Mouse (Mus musculus): ENCODE measurements around the gene Sap18. TPM values are rescaled to one million over a fixed set of nuclear protein-coding genes. Genes with fewer than 3 reads are reported as not detected.
A peak's percentile ranks its signal among the peaks of the same experiment; 100 is the strongest.

Gene Sap18
- polyA plus RNA-seq, 1 experiment from 2014 or later: 28.5 TPM

DNA sequence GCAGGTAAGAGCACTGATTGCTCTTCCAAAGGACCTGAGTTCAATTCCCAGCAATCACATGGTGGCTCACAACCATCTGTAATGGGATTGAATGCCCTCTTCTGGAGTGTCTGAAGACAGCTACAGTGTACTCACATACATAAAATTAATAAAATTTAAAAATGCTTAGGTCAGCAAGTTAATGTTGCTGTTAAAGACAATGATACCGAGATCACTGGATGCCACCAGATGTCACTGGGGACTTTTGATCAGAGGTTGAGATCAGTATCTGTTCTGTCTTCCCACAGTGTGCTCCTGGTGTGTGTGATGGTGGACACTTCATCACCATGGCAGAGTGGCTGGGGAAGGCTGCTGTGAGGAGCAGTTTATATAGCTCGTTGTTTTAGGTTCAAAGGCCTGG is 8.7 kb upstream of the Sap18 start:
- Histone ChIP-seq H3K27me3 (no peaks in the 10 kb centered on the region), H3K4me3 (replicated peaks) (no peak overlapping the region), H3K36me3 (no peaks in the 10 kb centered on the region), H3K4me1 (no peaks in the 10 kb centered on the region), H3K9ac (no peak overlapping the region), H3K9me3 (replicated peaks) (no peaks in the 10 kb centered on the region), H3K27ac (no peak overlapping the region), H3K4me2 (no peak overlapping the region)
- WGBS: 57% methylated on average over 2 of the region's 2 CpGs
- no peak for ATAC-seq (replicated peaks; ENCODE audit: low FRiP score)

DNA sequence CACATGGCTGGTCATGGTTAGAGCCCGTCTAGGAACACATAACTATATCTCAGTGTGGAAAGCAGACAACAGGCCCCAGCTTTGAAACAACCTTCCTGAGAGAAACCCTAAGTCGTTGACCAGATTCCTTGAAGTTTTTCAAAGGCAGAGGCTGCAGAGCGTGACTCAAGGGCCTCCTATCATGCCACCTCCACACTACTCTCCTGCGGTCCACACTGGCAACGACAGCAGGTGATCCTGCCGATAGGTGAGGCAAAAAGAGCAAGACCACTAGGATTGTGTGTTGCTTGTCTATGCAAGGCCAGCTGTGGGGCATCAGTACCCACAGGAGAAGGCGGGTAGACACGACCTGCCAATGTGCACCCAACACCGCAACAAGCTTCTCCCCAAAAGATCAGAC is 8.2 kb upstream of the Sap18 start:
- Histone ChIP-seq H3K4me3 (replicated peaks) (no peak overlapping the region), H3K27me3 (no peaks in the 10 kb centered on the region), H3K9me3 (replicated peaks) (no peaks in the 10 kb centered on the region), H3K27ac (no peak overlapping the region), H3K36me3 (no peaks in the 10 kb centered on the region), H3K9ac (no peak overlapping the region), H3K4me1 (no peaks in the 10 kb centered on the region), H3K4me2 (no peak overlapping the region)
- 84% methylated on average over 9 of the region's 9 CpGs for WGBS
- ATAC-seq (replicated peaks; ENCODE audit: low FRiP score): no peak

DNA sequence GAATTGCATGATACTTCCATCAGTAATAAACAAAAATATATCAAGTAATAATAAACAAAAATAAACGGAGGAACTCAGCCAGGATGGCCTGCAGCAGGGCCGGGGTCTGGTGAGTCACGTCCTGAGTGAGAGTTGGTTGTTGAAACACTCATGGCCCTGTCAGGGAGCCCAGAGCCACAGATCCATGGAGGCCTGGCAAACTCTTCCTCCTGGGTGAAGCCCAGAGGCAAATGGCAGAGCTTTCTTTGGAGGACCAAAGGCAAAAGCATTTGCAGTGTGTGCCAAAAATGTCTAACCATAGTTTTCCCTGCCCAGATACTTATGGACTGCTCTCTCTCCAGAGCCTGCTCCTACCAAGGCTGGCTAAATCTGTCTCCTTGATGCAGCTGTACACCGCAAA is 6.8 kb upstream of the Sap18 start:
- Histone ChIP-seq H3K27ac (no peak overlapping the region), H3K36me3 (no peaks in the 10 kb centered on the region), H3K4me3 (replicated peaks) (no peak overlapping the region), H3K9me3 (replicated peaks) (no peaks in the 10 kb centered on the region), H3K27me3 (no peaks in the 10 kb centered on the region), H3K4me2 (no peak overlapping the region), H3K9ac (no peak overlapping the region), H3K4me1 (no peaks in the 10 kb centered on the region)
- WGBS: 81% methylated on average over 4 of the region's 4 CpGs
- ATAC-seq (replicated peaks; ENCODE audit: low FRiP score): no peak

DNA sequence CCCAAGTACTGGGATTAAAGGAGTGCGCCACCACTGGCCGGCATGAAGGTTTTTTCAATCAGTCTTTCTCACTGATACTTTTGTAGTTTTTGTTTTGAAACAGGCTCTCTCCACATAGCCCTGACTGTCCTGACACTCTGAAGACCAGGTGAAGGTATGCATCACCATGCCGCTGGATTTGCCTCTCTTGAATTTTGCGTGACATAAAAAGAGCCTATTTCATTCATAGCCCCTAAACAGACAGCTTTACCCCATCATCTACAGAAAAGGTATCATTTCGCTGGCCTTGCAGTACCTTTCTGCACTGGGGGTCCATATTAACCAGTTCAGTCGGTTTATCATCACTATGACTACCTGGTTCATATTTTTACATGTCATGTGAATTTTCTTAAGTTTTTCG is 429 bp upstream of the Sap18 start:
- no peaks in the 10 kb centered on the region for H3K9me3 ChIP-seq (replicated peaks)
- WGBS: 11% methylated on average over 7 of the region's 7 CpGs
- H3K27ac ChIP-seq: peak overlapping the region; percentile 66; the same call in 1 of the 2 replicates
- H3K4me2 ChIP-seq: peak overlapping the region; percentile 79
- H3K4me3 ChIP-seq (replicated peaks): peak overlapping the region; percentile 84
- ATAC-seq (replicated peaks; ENCODE audit: low FRiP score): peak; percentile 66
- peak overlapping the region; percentile 83 for H3K9ac ChIP-seq
- H3K4me1 ChIP-seq: peaks cover 22% of the 10 kb centered on the region
- H3K36me3 ChIP-seq: peaks cover 23% of the 10 kb centered on the region
- H3K27me3 ChIP-seq: no peaks in the 10 kb centered on the region

DNA sequence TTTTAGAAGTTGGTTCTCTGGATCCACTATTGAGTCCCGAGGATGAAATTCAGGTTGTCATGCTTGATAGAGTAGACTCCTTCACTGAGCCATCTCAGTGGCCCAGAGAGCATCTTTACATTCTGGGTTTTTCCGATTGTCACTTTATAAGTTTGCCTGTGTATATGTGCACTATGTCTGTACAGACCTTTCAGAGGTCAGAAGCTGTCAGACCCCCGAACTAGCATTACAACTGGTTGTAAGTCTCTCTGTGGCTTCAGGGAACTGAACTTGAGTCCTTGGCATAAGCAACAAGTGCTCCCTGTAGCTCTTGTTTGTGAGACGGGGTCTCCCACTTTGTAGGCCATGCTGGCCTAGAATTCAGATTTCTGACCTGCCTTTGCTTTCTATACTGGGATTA is 5.8 kb downstream of the Sap18 start:
- no peak overlapping the region for H3K4me2 ChIP-seq
- no peak overlapping the region for H3K9ac ChIP-seq
- no peaks in the 10 kb centered on the region for H3K9me3 ChIP-seq (replicated peaks)
- H3K27me3 ChIP-seq: no peaks in the 10 kb centered on the region
- no peak for ATAC-seq (replicated peaks; ENCODE audit: low FRiP score)
- H3K36me3 ChIP-seq: peaks cover 78% of the 10 kb centered on the region
- no peak overlapping the region for H3K27ac ChIP-seq
- 87% methylated on average over 4 of the region's 4 CpGs for WGBS
- H3K4me1 ChIP-seq: peaks cover 18% of the 10 kb centered on the region
- H3K4me3 ChIP-seq (replicated peaks): no peak overlapping the region

DNA sequence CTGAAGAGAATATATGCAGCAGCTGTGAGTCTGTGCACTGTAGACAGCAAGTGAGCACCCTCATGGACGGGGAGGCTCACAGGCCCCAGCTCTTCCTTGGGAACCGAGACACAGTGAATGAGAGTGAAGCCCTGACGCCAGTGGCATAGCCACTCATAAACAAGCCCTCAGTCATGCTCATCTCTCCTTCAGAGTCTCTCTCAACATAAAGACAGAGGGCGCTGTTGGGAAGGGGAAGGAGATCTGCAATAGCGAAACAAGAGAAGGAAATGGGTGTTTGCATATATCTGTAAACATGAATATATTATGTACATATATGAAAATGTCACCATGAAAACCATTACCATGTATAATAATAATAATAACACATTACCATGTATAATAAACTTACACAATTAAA is 10.6 kb downstream of the Sap18 start:
- Histone ChIP-seq H3K36me3 (peaks cover 93% of the 10 kb centered on the region), H3K27ac (no peak overlapping the region), H3K9ac (no peak overlapping the region), H3K9me3 (replicated peaks) (no peaks in the 10 kb centered on the region), H3K4me1 (no peaks in the 10 kb centered on the region), H3K27me3 (no peaks in the 10 kb centered on the region), H3K4me3 (replicated peaks) (no peak overlapping the region), H3K4me2 (no peak overlapping the region)
- ATAC-seq (replicated peaks; ENCODE audit: low FRiP score): no peak
- WGBS: 78% methylated on average over 5 of the region's 5 CpGs

DNA sequence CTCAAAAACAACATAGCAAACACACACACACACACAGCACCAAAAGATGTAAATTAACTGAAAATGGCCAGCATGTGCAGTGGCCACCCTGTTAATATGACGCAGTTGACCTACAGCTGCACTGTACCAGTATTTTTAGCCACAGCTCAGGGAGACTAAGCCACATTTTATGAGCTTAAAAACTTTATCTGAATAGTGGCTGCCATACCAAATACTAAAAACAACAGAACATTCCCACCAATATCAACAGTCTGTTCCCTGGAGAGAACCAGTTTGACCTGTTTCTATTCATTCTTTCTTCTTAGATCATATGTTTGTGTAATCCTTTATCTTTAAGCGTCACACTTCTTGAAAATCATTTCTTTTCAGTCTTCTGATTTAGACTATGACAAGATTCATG is 12.9 kb downstream of the Sap18 start:
- Histone ChIP-seq H3K27me3 (no peaks in the 10 kb centered on the region), H3K9me3 (replicated peaks) (no peaks in the 10 kb centered on the region), H3K27ac (no peak overlapping the region), H3K4me1 (no peaks in the 10 kb centered on the region), H3K4me2 (no peak overlapping the region), H3K36me3 (peaks cover 93% of the 10 kb centered on the region), H3K9ac (no peak overlapping the region), H3K4me3 (replicated peaks) (no peak overlapping the region)
- no peak for ATAC-seq (replicated peaks; ENCODE audit: low FRiP score)
- 81% methylated on average over 2 of the region's 2 CpGs for WGBS

DNA sequence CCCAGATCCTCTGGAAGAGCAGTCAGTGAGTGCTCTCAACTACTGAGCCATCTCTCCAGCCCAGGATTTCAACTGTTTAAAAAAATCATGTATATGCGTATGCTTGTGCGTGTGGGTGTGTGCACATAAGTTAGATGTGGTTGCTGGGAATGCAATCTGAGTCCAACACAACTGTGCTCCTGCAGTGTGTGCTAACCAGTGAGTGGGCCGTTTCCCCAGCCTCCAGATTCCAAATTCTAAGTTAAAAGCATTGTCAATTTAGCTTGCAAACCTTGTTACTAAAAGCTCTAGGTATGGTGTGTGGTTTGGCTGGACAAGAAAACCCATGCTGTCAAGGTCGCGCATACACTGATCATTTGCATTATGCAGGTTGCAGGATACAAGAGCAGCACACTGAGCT is 13.9 kb downstream of the Sap18 start:
- Histone ChIP-seq H3K9ac (no peak overlapping the region), H3K4me2 (no peak overlapping the region), H3K4me3 (replicated peaks) (no peak overlapping the region), H3K27ac (no peak overlapping the region), H3K36me3 (peaks cover 92% of the 10 kb centered on the region), H3K9me3 (replicated peaks) (no peaks in the 10 kb centered on the region), H3K4me1 (no peaks in the 10 kb centered on the region), H3K27me3 (no peaks in the 10 kb centered on the region)
- 95% methylated on average over 5 of the region's 5 CpGs for WGBS
- ATAC-seq (replicated peaks; ENCODE audit: low FRiP score): no peak

DNA sequence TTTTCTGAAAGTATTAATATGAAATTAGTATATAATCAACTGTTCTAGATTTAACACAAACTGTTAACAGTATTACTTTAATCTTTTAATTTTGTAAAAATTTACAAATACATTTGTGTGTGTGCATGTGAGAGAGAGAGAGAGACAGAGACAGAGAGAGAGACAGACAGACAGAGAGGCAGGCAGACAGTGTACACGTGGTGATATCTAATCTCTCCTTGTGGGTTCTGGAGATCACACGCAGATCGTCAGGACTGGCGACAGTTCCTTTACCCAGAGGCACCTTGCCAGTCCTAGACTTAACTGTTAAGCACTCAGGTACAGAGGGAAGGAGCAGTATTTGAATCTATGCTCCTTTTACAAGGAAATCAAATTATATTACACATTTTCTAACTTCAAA is 22.9 kb downstream of the Sap18 start:
- ATAC-seq (replicated peaks; ENCODE audit: low FRiP score): no peak
- Histone ChIP-seq H3K4me3 (replicated peaks) (no peak overlapping the region), H3K27ac (no peak overlapping the region), H3K9ac (no peak overlapping the region), H3K27me3 (no peaks in the 10 kb centered on the region), H3K9me3 (replicated peaks) (no peaks in the 10 kb centered on the region), H3K4me2 (no peak overlapping the region), H3K4me1 (peaks cover 6% of the 10 kb centered on the region), H3K36me3 (peaks cover 70% of the 10 kb centered on the region)
- WGBS: 82% methylated on average over 4 of the region's 4 CpGs

DNA sequence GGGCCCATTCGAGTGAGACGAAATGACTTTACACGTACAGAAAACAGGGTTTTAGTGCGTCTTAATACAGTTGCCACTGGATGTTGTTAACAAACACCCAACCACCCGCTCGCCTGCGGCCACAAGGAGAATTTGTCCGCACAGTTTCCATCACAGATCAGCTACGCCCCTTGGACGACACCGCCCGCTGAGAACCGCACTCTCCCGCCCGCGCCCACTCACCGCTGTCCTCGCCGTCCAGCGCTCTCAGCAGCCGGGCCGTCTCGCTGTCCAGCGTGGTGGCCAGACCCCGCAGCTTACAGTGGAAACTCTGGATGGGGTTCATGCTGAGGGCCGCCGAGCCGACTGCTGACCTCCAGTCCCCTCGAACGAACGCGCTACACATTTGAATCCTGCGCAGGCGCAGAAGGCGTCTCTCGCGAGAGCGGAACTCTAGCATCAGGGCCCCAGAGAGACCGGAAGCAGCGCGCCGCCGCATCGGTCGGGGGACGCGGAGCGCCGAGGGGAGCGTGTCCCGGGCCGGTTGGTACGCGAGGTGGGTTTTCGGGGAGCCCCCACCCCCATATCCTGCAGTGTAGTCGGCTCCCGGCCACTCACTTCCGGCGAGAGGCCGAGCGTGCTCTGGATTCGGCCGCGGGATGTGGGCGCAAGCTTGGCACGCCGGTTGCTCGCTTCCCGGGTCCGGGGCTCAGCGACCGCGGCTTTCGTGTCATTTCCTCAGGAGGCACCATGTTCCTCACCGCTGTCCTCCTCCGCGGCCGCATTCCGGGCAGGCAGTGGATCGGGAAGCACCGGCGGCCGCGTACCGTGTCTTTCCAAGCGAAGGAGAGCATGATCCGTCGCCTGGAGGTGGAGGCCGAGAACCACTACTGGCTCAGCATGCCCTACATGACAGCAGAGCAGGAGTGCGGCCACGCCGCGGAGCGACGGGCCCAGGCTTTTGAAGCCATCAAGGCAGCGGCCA is 28.1 kb downstream of the Sap18 start, which contains the start of the genes Ska3 and Mrpl57:
Gene Ska3, minus strand, starts transcription at position 398 of the 964 bp plus-strand sequence.
Gene Mrpl57, plus strand, starts transcription at position 447 of the 964 bp plus-strand sequence.
- Histone ChIP-seq H3K4me1 (peaks cover 16% of the 10 kb centered on the region), H3K9me3 (replicated peaks) (no peaks in the 10 kb centered on the region), H3K4me3 (replicated peaks) (peak within 1 kb of the TSS; percentile 91), H3K4me2 (peak within 1 kb of the TSS; percentile 65), H3K27ac (peak within 1 kb of the TSS; percentile 98), H3K36me3 (peaks cover 27% of the 10 kb centered on the region), H3K27me3 (no peaks in the 10 kb centered on the region), H3K9ac (peak within 1 kb of the TSS; percentile 92)
- ATAC-seq (replicated peaks; ENCODE audit: low FRiP score): peak; percentile 98
- under 1% methylated on average over 96 of the region's 96 CpGs for WGBS

DNA sequence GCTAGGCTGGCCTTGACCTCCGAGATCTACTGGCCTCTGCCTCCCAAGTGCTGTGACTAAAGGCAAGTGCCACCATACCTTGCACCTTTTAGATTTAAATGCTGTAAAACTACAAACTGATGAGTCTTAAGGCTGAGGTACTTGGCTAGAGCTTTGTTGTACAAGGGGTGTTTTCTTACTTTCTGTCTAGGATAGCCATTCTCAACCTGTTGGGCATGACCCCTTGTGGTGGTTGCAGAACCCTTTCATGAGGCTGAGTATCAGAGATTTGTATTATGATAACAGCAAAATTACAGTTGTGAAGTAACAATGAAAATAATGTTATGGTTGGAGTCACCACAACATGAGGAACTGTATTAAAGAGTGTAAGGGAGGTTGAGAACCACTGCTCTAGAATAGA is 29.3 kb downstream of the Sap18 start:
- H3K4me1 ChIP-seq: peaks cover 16% of the 10 kb centered on the region
- no peak for ATAC-seq (replicated peaks; ENCODE audit: low FRiP score)
- 72% methylated on average over 1 of the region's 1 CpGs for WGBS
- peak overlapping the region; percentile 92 for H3K9ac ChIP-seq
- peaks cover 15% of the 10 kb centered on the region for H3K36me3 ChIP-seq
- no peaks in the 10 kb centered on the region for H3K9me3 ChIP-seq (replicated peaks)
- peak overlapping the region; percentile 91 for H3K4me3 ChIP-seq (replicated peaks)
- H3K27ac ChIP-seq: peak overlapping the region; percentile 98
- H3K27me3 ChIP-seq: no peaks in the 10 kb centered on the region
- peak overlapping the region; percentile 65 for H3K4me2 ChIP-seq

DNA sequence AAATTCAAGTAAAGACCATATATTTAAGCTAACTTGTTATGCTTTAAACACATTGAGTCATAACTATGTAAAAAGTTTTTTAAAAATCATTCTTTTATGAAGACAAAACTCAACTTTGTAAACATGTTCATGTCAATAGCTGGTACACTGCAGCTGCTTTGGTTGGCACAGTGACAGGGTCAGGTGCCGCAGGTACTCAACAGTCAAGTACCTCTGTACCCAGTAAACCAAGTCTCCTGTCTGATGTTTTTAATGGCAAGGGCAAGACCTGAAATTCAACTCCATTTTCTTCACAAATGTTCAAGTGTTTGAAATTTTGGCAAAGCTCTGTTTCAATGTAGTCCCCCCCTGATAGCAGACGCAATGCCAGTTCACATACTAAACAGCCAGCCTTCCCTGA is 35.5 kb downstream of the Sap18 start:
- WGBS: 94% methylated on average over 2 of the region's 2 CpGs

More for the DNA sequence above, 35.5 kb downstream of the Sap18 start:
- no peak overlapping the region for H3K4me2 ChIP-seq
- ATAC-seq (replicated peaks; ENCODE audit: low FRiP score): no peak
- H3K9ac ChIP-seq: no peak overlapping the region
- no peaks in the 10 kb centered on the region for H3K9me3 ChIP-seq (replicated peaks)
- no peak overlapping the region for H3K4me3 ChIP-seq (replicated peaks)
- no peaks in the 10 kb centered on the region for H3K27me3 ChIP-seq
- H3K4me1 ChIP-seq: no peaks in the 10 kb centered on the region
- no peak overlapping the region for H3K27ac ChIP-seq
- peaks cover 45% of the 10 kb centered on the region for H3K36me3 ChIP-seq

All from kidney, embryonic 15.5 days (tissue).